Mouse (Mus musculus): ENCODE data around the gene Zfp444.

DNA sequence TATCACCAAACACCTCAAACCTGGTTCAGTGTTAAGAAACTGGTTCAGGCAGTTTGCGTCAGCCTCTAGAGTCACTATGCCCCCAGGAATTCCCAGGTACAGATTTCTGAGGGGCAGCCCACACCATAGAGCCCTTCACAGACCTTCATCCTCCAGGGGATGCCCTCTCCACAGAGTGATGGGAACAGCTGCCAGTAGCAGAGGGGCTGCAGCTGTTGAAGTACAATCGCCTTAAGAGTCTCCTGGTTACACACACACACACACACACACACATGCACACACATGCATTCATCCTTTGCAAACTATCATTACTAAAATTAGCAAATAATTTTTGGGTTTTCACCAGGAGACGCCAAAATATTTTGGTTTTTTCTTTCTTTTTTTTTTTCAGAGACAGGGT is 12.4 kb upstream of the Zfp444 start:
- TF ChIP-seq CTCF (IDR thresholded peaks at IDR 0.05; ENCODE audit: low read depth, low read length), result no peak
- TF ChIP-seq GATA1 (IDR thresholded peaks at IDR 0.05; ENCODE audit: borderline replicate concordance, low read length), result no peak
- no peak for TF ChIP-seq GATA2 (IDR thresholded peaks at IDR 0.05; ENCODE audit: borderline replicate concordance, low read depth, low read length)
